ENCODE assay signal across 1 mouse cellular context in the genomic region with DNA sequence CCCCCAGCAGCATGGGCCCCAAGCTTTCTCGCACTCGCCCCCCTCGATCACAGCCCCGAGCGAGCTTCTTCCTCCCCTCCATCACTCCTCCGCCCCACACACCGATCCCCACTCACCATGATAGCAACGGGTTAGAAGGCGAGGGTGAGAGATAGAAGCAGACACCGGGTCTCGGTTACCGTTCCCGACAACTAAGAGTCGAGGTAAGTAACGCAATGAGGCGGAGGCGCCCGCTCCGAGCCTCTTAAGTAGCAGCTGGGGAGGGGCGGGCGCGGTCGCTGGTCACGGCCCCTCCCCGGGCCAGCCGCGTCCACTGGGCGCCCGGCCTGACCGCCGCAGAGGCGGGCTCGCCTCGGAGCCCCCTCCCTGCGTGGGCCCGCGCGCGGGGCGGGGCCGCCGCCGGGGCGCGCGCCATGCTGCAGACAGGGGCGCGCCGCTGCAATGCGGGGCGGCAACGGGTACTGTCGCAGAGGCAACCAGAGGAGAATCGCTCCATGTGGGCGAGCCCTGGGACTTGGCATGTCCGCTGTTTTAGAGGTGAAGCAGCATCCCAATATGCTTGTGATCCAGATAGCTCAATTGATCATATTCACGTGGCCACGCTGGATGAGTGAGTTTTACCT.
TF ChIP-seq lines count a peak whose summit lies in the region.

Gene Tuba1b (minus strand): TSS at position 349 of the 623 bp plus-strand sequence.

TF ChIP-seq in CH12.LX, 34 proteins besides CTCF, POLR2A, EP300 and RAD21 (continued from another document):
- TF ChIP-seq MAX (IDR thresholded peaks at IDR 0.05; ENCODE audit: low read length), result peak; percentile 78
- TF ChIP-seq ETS1 (conservative IDR thresholded peaks at IDR 0.05; ENCODE audit: low read depth, low read length), result no peak
- TF ChIP-seq TCF12 (IDR thresholded peaks at IDR 0.05; ENCODE audit: low read depth, low read length), result peak; percentile 80
- TF ChIP-seq E2F4 (IDR thresholded peaks at IDR 0.05; ENCODE audit: insufficient replicate concordance, low read depth, low read length), result peak; percentile 45; the same call in 1 of the 2 replicates
- peak; percentile 86; the same call in 1 of the 2 replicates for TF ChIP-seq MYC (IDR thresholded peaks at IDR 0.05; ENCODE audit: low read depth, low read length)
- no peak; the same call in 1 of the 2 replicates for TF ChIP-seq UBTF (IDR thresholded peaks at IDR 0.05; ENCODE audit: low read depth, low read length)
- TF ChIP-seq KAT2A (IDR thresholded peaks at IDR 0.05; ENCODE audit: insufficient replicate concordance, low read length), result no peak
- TF ChIP-seq CHD1 (IDR thresholded peaks at IDR 0.05; ENCODE audit: low read depth, low read length), result no peak; the same call in 1 of the 2 replicates
- peak; percentile 99 for TF ChIP-seq ZMIZ1 (IDR thresholded peaks at IDR 0.05; ENCODE audit: low read depth, low read length)
- 0 out of 2 replicates have a peak, but pooled peaks have one; percentile 6 for TF ChIP-seq HCFC1 (IDR thresholded peaks at IDR 0.05; ENCODE audit: low read depth, low read length)
